Mouse (Mus musculus) layer of hippocampus, adult 11-12 months (tissue): ENCODE results near the gene Commd2.

Experiments
- DNase-seq: peaks from one replicate; pipeline ENCODE4 v3.0.0; 2022; ENCODE audit warnings: low spot score

The Commd2 gene

GRCm38 (mm10) chr3:57651231-57651864 is at the start of gene Commd2:
Gene Commd2 (minus strand): TSS chr3:57651715.
- DNase-seq: peak; percentile 88

GRCm38 (mm10) chr3:57696779-57697178 is 45.3 kb upstream of the Commd2 start:
- no peak for DNase-seq

GRCm38 (mm10) chr3:57696249-57696648 is 44.7 kb upstream of the Commd2 start:
- DNase-seq: no peak

GRCm38 (mm10) chr3:57692719-57693118 is 41.2 kb upstream of the Commd2 start, which contains the start of gene Ankub1:
Gene Ankub1 (minus strand): TSS chr3:57692799.
- DNase-seq: peak; percentile 45

- no peak for DNase-seq
These were observed 40.3 kb upstream of the Commd2 start for GRCm38 (mm10) chr3:57691772-57692171.

GRCm38 (mm10) chr3:57677786-57678185 is 26.3 kb upstream of the Commd2 start:
- DNase-seq: peak; percentile 61

GRCm38 (mm10) chr3:57674075-57674474 is 22.6 kb upstream of the Commd2 start:
- DNase-seq: no peak

GRCm38 (mm10) chr3:57673586-57673985 is 22.1 kb upstream of the Commd2 start:
- peak; percentile 37 for DNase-seq

- DNase-seq: peak; percentile 90
These were observed 15.7 kb upstream of the Commd2 start for GRCm38 (mm10) chr3:57667054-57667723.

GRCm38 (mm10) chr3:57665880-57666279 is 14.4 kb upstream of the Commd2 start:
- DNase-seq: no peak

- no peak for DNase-seq
These were observed 13.2 kb upstream of the Commd2 start for GRCm38 (mm10) chr3:57664682-57665081.

- peak; percentile 69 for DNase-seq
These were observed 12.2 kb upstream of the Commd2 start for GRCm38 (mm10) chr3:57663731-57664130.

GRCm38 (mm10) chr3:57658608-57659007 is 7.1 kb upstream of the Commd2 start:
- DNase-seq: no peak

- DNase-seq: no peak
These were observed 2.1 kb upstream of the Commd2 start for GRCm38 (mm10) chr3:57653646-57654045.

GRCm38 (mm10) chr3:57652485-57652884 is 970 bp upstream of the Commd2 start:
- no peak for DNase-seq

- no peak for DNase-seq
These were observed 347 bp upstream of the Commd2 start for GRCm38 (mm10) chr3:57651865-57652259.

GRCm38 (mm10) chr3:57643191-57643590 is 8.3 kb downstream of the Commd2 start:
- no peak for DNase-seq

GRCm38 (mm10) chr3:57637596-57637995 is 13.9 kb downstream of the Commd2 start:
- DNase-seq: no peak

- no peak for DNase-seq
These were observed 16.6 kb downstream of the Commd2 start for GRCm38 (mm10) chr3:57634763-57635487.

- no peak for DNase-seq
These were observed 24.5 kb downstream of the Commd2 start for GRCm38 (mm10) chr3:57626954-57627513.

- DNase-seq: peak; percentile 62
These were observed 26.1 kb downstream of the Commd2 start for GRCm38 (mm10) chr3:57625275-57625997.

GRCm38 (mm10) chr3:57619718-57620117 is 31.8 kb downstream of the Commd2 start:
- no peak for DNase-seq
